ENCODE assay signal across 17 mouse cellular contexts in genomic region chr15:89214953-89215352, GRCm38 (mm10). TPM values are rescaled to one million over a fixed set of nuclear protein-coding genes. Genes with fewer than 3 reads are reported as not detected.
DNase-seq lines count a peak whose midpoint lies in the region; ATAC-seq and TF ChIP-seq lines count a peak whose summit lies in the region.
"Had no signal": no experiment of that assay in that cellular context is flagged by ENCODE, and none has a peak within 500 bp of the region (broad histone marks: within the 10 kb centered on the region; RNA-seq: fewer than 3 reads in every experiment).

No protein-coding gene starts in this region.

- in situ Hi-C loops in CH12.LX (cut with MboI; ENCODE audit: low pct_ligation_motif_present, low pct_unique_long_range_greater_than_20kb, low sequenced_read_pairs) = loop anchor here (25.0 kb wide), 1 partner anchor 253 kb away; the partner anchor contains the start of gene Ttll8

- no peak for DNase-seq in heart, adult 2 months
- no peak for DNase-seq in heart, adult 8-10 months (ENCODE audit: low spot score)
- DNase-seq in CH12.LX (ENCODE audit: extremely low read depth) = peak; percentile 14
- peak; percentile 14 for DNase-seq in NIH3T3 (ENCODE audit: low read depth)
- no peak for DNase-seq in liver, embryonic 13.5 days
- DNase-seq: kidney, postnatal 14 days; lung, adult 18-20 months; lung, postnatal 4 days; right cerebral cortex, postnatal 25 days; thymus, postnatal 25 days had no signal

- H3K27ac ChIP-seq in heart, adult 2 months = peak overlapping the region; percentile 74
- H3K27ac ChIP-seq in CH12.LX (ENCODE audit: insufficient read depth, low read depth) = no peak overlapping the region
- H3K27ac ChIP-seq in liver, embryonic 13.5 days = peak overlapping the region; percentile 98
- no peak overlapping the region for H3K27ac ChIP-seq in midbrain, embryonic 13.5 days
- no peak overlapping the region for H3K27ac ChIP-seq in intestine, embryonic 16.5 days (ENCODE audit: low read length)
- H3K27ac ChIP-seq: embryonic facial prominence, embryonic 13.5 days; hindbrain, embryonic 12.5 days; limb, embryonic 10.5 days had no signal

- intact Hi-C loops in heart, adult 2 months (cut with DNase I) = loop anchor here (5.0 kb wide), 1 partner anchor 102 kb away; the partner anchor contains the start of gene Sbf1

- H3K79me2 ChIP-seq in heart, adult 2 months (replicated peaks; ENCODE audit: control insufficient read depth, insufficient read depth, low read length) = peaks cover 5% of the 10 kb centered on the region
- H3K79me2 ChIP-seq in CH12.LX (replicated peaks; ENCODE audit: control insufficient read depth, extremely low read depth, insufficient read depth, poor library complexity, severe bottlenecking) = peaks cover 13% of the 10 kb centered on the region

- ATAC-seq in liver, embryonic 13.5 days (ENCODE audit: low read depth) = no peak
- ATAC-seq in midbrain, embryonic 13.5 days = no peak
- ATAC-seq in intestine, embryonic 16.5 days = no peak
- ATAC-seq: forebrain, embryonic 16.5 days; Patski had no signal

- peaks cover 7% of the 10 kb centered on the region for H3K4me1 ChIP-seq in heart, adult 2 months (ENCODE audit: control insufficient read depth, insufficient read depth, low read length)
- peaks cover 9 to 36% of the 10 kb centered on the region in 2 experiments; a peak in 3 of 4 replicates for H3K4me1 ChIP-seq in CH12.LX (ENCODE audit: control insufficient read depth in 1 of 2, insufficient read depth in 2 of 2)
- peaks cover 59% of the 10 kb centered on the region for H3K4me1 ChIP-seq in liver, embryonic 13.5 days (replicated peaks)
- peaks cover 31% of the 10 kb centered on the region for H3K4me1 ChIP-seq in midbrain, embryonic 13.5 days (replicated peaks)
- peaks cover 11% of the 10 kb centered on the region for H3K4me1 ChIP-seq in intestine, embryonic 16.5 days (ENCODE audit: control insufficient read depth, insufficient read depth, low read length)

- H3K4me3 ChIP-seq in heart, adult 2 months = no peak overlapping the region
- no peak overlapping the region for H3K4me3 ChIP-seq in CH12.LX (replicated peaks in 1 of 3; ENCODE audit: low read depth in 2 of 3, low read length in 2 of 3, poor library complexity in 1 of 3)
- H3K4me3 ChIP-seq in liver, embryonic 13.5 days (replicated peaks) = peak overlapping the region; percentile 8; the same call in 1 of the 2 replicates
- H3K4me3 ChIP-seq in midbrain, embryonic 13.5 days (replicated peaks) = no peak overlapping the region
- no peak overlapping the region for H3K4me3 ChIP-seq in intestine, embryonic 16.5 days (ENCODE audit: low read length)
- H3K4me3 ChIP-seq: embryonic facial prominence, embryonic 13.5 days; hindbrain, embryonic 12.5 days; limb, embryonic 10.5 days had no signal

- H3K9me3 ChIP-seq in CH12.LX (replicated peaks; ENCODE audit: low read length) = peaks cover 4% of the 10 kb centered on the region
- H3K9me3 ChIP-seq in liver, embryonic 13.5 days (replicated peaks) = no peaks in the 10 kb centered on the region
- no peaks in the 10 kb centered on the region for H3K9me3 ChIP-seq in midbrain, embryonic 13.5 days
- no peaks in the 10 kb centered on the region for H3K9me3 ChIP-seq in intestine, embryonic 16.5 days (ENCODE audit: control insufficient read depth, low read length)
- H3K9me3 ChIP-seq: embryonic facial prominence, embryonic 13.5 days; hindbrain, embryonic 12.5 days; limb, embryonic 10.5 days had no signal

- TF ChIP-seq EP300 in heart, adult 2 months (IDR thresholded peaks at IDR 0.05; ENCODE audit: insufficient read depth, low read depth, low read length) = no peak
- peak; percentile 62 for TF ChIP-seq EP300 in CH12.LX (IDR thresholded peaks at IDR 0.05; ENCODE audit: low read length)

- no peak for TF ChIP-seq RAD21 in CH12.LX (IDR thresholded peaks at IDR 0.05; ENCODE audit: low read depth, low read length)

- TF ChIP-seq POLR2A in heart, adult 2 months (IDR thresholded peaks at IDR 0.05; ENCODE audit: insufficient read depth, low read depth, low read length) = no peak
- TF ChIP-seq POLR2A in CH12.LX (IDR thresholded peaks at IDR 0.05; ENCODE audit: low read depth, low read length) = no peak

- peaks cover 6% of the 10 kb centered on the region for H3K36me3 ChIP-seq in heart, adult 2 months (ENCODE audit: control insufficient read depth, insufficient read depth, low read length)
- peaks cover 0 to 16% of the 10 kb centered on the region in 2 experiments for H3K36me3 ChIP-seq in CH12.LX (replicated peaks in 1 of 2; ENCODE audit: control insufficient read depth in 1 of 2, insufficient read depth in 1 of 2, low read length in 1 of 2)
- peaks cover 14% of the 10 kb centered on the region for H3K36me3 ChIP-seq in liver, embryonic 13.5 days
- peaks cover 17% of the 10 kb centered on the region for H3K36me3 ChIP-seq in midbrain, embryonic 13.5 days
- no peaks in the 10 kb centered on the region; the same call in 1 of the 2 replicates for H3K36me3 ChIP-seq in intestine, embryonic 16.5 days (ENCODE audit: control insufficient read depth, insufficient read depth, low read length)

- H3K27me3 ChIP-seq in heart, adult 2 months (ENCODE audit: control insufficient read depth, insufficient read depth, low read length) = no peaks in the 10 kb centered on the region
- no peaks in the 10 kb centered on the region for H3K27me3 ChIP-seq in CH12.LX (replicated peaks)
- no peaks in the 10 kb centered on the region for H3K27me3 ChIP-seq in liver, embryonic 13.5 days
- H3K27me3 ChIP-seq in midbrain, embryonic 13.5 days = no peaks in the 10 kb centered on the region
- H3K27me3 ChIP-seq in intestine, embryonic 16.5 days (replicated peaks; ENCODE audit: control insufficient read depth, insufficient read depth, low read length) = no peaks in the 10 kb centered on the region
- H3K27me3 ChIP-seq: embryonic facial prominence, embryonic 13.5 days; hindbrain, embryonic 12.5 days; Patski had no signal

- no peak for TF ChIP-seq CTCF in heart, adult 2 months (IDR thresholded peaks at IDR 0.05)
- TF ChIP-seq CTCF in CH12.LX (conservative IDR thresholded peaks at IDR 0.05 in 1 of 2, IDR thresholded peaks at IDR 0.05 in 1 of 2; ENCODE audit: low read depth in 2 of 2, low read length in 2 of 2) = no peak

- H3K4me2 ChIP-seq in CH12.LX (ENCODE audit: insufficient read depth, low read depth, poor library complexity, severe bottlenecking) = peak overlapping the region; percentile 24; the same call in 1 of the 2 replicates
- peak overlapping the region; percentile 76 for H3K4me2 ChIP-seq in liver, embryonic 13.5 days
- H3K4me2 ChIP-seq in midbrain, embryonic 13.5 days (replicated peaks) = no peak overlapping the region
- no peak overlapping the region for H3K4me2 ChIP-seq in intestine, embryonic 16.5 days (ENCODE audit: low read depth, low read length)
- H3K4me2 ChIP-seq: embryonic facial prominence, embryonic 13.5 days had no signal

- H3K9ac ChIP-seq in heart, adult 2 months (ENCODE audit: low read depth, low read length) = no peak overlapping the region
- H3K9ac ChIP-seq in CH12.LX (ENCODE audit: insufficient read depth, low read depth) = no peak overlapping the region; the same call in 1 of the 2 replicates
- peak overlapping the region; percentile 100 for H3K9ac ChIP-seq in liver, embryonic 13.5 days
- H3K9ac ChIP-seq in midbrain, embryonic 13.5 days (replicated peaks) = no peak overlapping the region
- H3K9ac ChIP-seq in intestine, embryonic 16.5 days (ENCODE audit: low read depth, low read length) = no peak overlapping the region
- H3K9ac ChIP-seq: embryonic facial prominence, embryonic 13.5 days; hindbrain, embryonic 12.5 days had no signal

- dilution Hi-C loops in CH12.LX (cut with MboI; ENCODE audit: extremely low pct_ligation_motif_present, extremely low pct_unique_long_range_greater_than_20kb, low sequenced_read_pairs) = no loop called here

- 89% methylated on average over 3 of the region's 3 CpGs for WGBS in heart, adult 2 months
- 75% methylated on average over 3 of the region's 3 CpGs for WGBS in liver, embryonic 13.5 days (ENCODE audit: insufficient replicate concordance)
- 94% methylated on average over 3 of the region's 3 CpGs for WGBS in midbrain, embryonic 13.5 days
- 93% methylated on average over 3 of the region's 3 CpGs for WGBS in intestine, embryonic 16.5 days

TF ChIP-seq in CH12.LX, 34 proteins besides CTCF, POLR2A, EP300 and RAD21 (continues in another document):
- TF ChIP-seq ZC3H11A (IDR thresholded peaks at IDR 0.05; ENCODE audit: low read depth, low read length) = no peak

RNA-seq across cellular contexts. Expression of gene Ppp6r2, which starts 3.6 kb away (rescaled TPM):
- 10 to 100 TPM; 66.7 to 79.0 TPM for total RNA-seq in heart, adult 2 months (2021)
- 73.2 and 107 TPM in 2 replicates for polyA plus RNA-seq in heart, adult 2 months (2012; rRNA removed)
- 10 to 100 TPM; 82.1 to 87.5 (median 84.7) TPM for total RNA-seq in heart, adult 8-10 months (2022)
- 10.0 and 14.7 TPM in 2 replicates for total RNA-seq in CH12.LX (2012; rRNA removed)
- 5.8 and 8.7 TPM in 2 replicates for total RNA-seq in CH12.LX (2014; rRNA removed)
- polyA plus RNA-seq in CH12.LX (2012; ENCODE audit: insufficient read length, low read depth) = 6.8 and 10.3 TPM in 2 replicates
- polyA plus RNA-seq in liver, embryonic 13.5 days (2015; fragmentation: Nextera tagmentation; extraction: Ambion mirVana) = 16.2 and 17.1 TPM in 2 replicates
- 75.7 and 86.6 TPM in 2 replicates for polyA plus RNA-seq in midbrain, embryonic 13.5 days (2015; fragmentation: Nextera tagmentation; extraction: Ambion mirVana)
- 18.0 and 20.1 TPM in 2 replicates for polyA plus RNA-seq in intestine, embryonic 16.5 days (2015; fragmentation: Nextera tagmentation; extraction: Ambion mirVana)

RNA-seq across cellular contexts. Expression of gene Dennd6b, which starts 18.7 kb away (rescaled TPM):
- total RNA-seq in heart, adult 2 months (2021) = 1 to 10 TPM; 8.4 to 9.1 TPM
- polyA plus RNA-seq in heart, adult 2 months (2012; rRNA removed) = 24.0 and 27.7 TPM in 2 replicates
- 10 to 100 TPM in 2 of 4 experiments, 1 to 10 TPM in 2; 8.8 to 12.9 (median 11.0) TPM for total RNA-seq in heart, adult 8-10 months (2022)
- total RNA-seq in CH12.LX (2012; rRNA removed) = 6.6 and 9.0 TPM in 2 replicates
- total RNA-seq in CH12.LX (2014; rRNA removed) = 4.1 and 4.5 TPM in 2 replicates
- polyA plus RNA-seq in CH12.LX (2012; ENCODE audit: insufficient read length, low read depth) = 8.8 and 9.1 TPM in 2 replicates
- 3.0 and 3.2 TPM in 2 replicates for polyA plus RNA-seq in liver, embryonic 13.5 days (2015; fragmentation: Nextera tagmentation; extraction: Ambion mirVana)
- 84.0 and 85.3 TPM in 2 replicates for polyA plus RNA-seq in midbrain, embryonic 13.5 days (2015; fragmentation: Nextera tagmentation; extraction: Ambion mirVana)
- 10.9 and 13.0 TPM in 2 replicates for polyA plus RNA-seq in intestine, embryonic 16.5 days (2015; fragmentation: Nextera tagmentation; extraction: Ambion mirVana)

RNA-seq across cellular contexts. Expression of gene Plxnb2, which starts 34.4 kb away (rescaled TPM):
- total RNA-seq in heart, adult 2 months (2021) = 10 to 100 TPM; 75.7 to 93.5 TPM
- 92.3 and 121 TPM in 2 replicates for polyA plus RNA-seq in heart, adult 2 months (2012; rRNA removed)
- 100 to 1,000 TPM in 2 of 4 experiments, 10 to 100 TPM in 2; 92.5 to 104 (median 99.6) TPM for total RNA-seq in heart, adult 8-10 months (2022)
- total RNA-seq in CH12.LX (2012; rRNA removed) (40.1 and 51.5 TPM in 2 replicates), CH12.LX (2014; rRNA removed) (2.7 and 2.9 TPM in 2 replicates)
- 4.3 and 4.5 TPM in 2 replicates for polyA plus RNA-seq in CH12.LX (2012; ENCODE audit: insufficient read length, low read depth)
- polyA plus RNA-seq in liver, embryonic 13.5 days (2015; fragmentation: Nextera tagmentation; extraction: Ambion mirVana) = 20.2 and 21.2 TPM in 2 replicates
- polyA plus RNA-seq in midbrain, embryonic 13.5 days (2015; fragmentation: Nextera tagmentation; extraction: Ambion mirVana) = 102 and 115 TPM in 2 replicates
- polyA plus RNA-seq in intestine, embryonic 16.5 days (2015; fragmentation: Nextera tagmentation; extraction: Ambion mirVana) = 98.5 and 104 TPM in 2 replicates

Comparison
In these comparisons a context has a peak if more than half of its experiments do, and no peak if none do; other contexts are left out.
1. DNase-seq: peak in CH12.LX (single experiment) and NIH3T3 (single experiment); none in heart, adult 2 months (0 of 2), heart, adult 8-10 months (single experiment) and liver, embryonic 13.5 days (single experiment).
2. H3K27ac ChIP-seq: peak in heart, adult 2 months (single experiment) and liver, embryonic 13.5 days (single experiment); none in CH12.LX (single experiment), midbrain, embryonic 13.5 days (single experiment) and intestine, embryonic 16.5 days (single experiment).
3. H3K4me2 ChIP-seq: peak in CH12.LX (single experiment) and liver, embryonic 13.5 days (single experiment); none in midbrain, embryonic 13.5 days (single experiment) and intestine, embryonic 16.5 days (single experiment).